21 mouse cellular contexts compared by ENCODE assay signal in genomic region chr2:178546888-178547287, GRCm38 (mm10).
DNase-seq lines count a peak whose midpoint lies in the region; ATAC-seq and TF ChIP-seq lines count a peak whose summit lies in the region.
"Had no signal": no experiment of that assay in that cellular context is flagged by ENCODE, and none has a peak within 500 bp of the region (broad histone marks: within the 10 kb centered on the region; RNA-seq: fewer than 3 reads in every experiment).

No protein-coding gene starts in this region.

- TF ChIP-seq CTCF in CH12.LX (conservative IDR thresholded peaks at IDR 0.05 in 1 of 2, IDR thresholded peaks at IDR 0.05 in 1 of 2; ENCODE audit: low read depth in 2 of 2, low read length in 2 of 2), result no peak

- no peak overlapping the region for H3K9ac ChIP-seq in limb, embryonic 11.5 days (ENCODE audit: low read length)
- no peak overlapping the region for H3K9ac ChIP-seq in CH12.LX (ENCODE audit: insufficient read depth, low read depth)
- H3K9ac ChIP-seq in limb, embryonic 13.5 days, result no peak overlapping the region
- H3K9ac ChIP-seq: forebrain, embryonic 13.5 days; lung, embryonic 14.5 days; neural tube, embryonic 12.5 days had no signal

- peak; percentile 84 for TF ChIP-seq EP300 in CH12.LX (IDR thresholded peaks at IDR 0.05; ENCODE audit: low read length)

- no peak for TF ChIP-seq POLR2A in CH12.LX (IDR thresholded peaks at IDR 0.05; ENCODE audit: low read depth, low read length)

- peaks cover 5% of the 10 kb centered on the region; the same call in 1 of the 2 replicates for H3K4me1 ChIP-seq in limb, embryonic 11.5 days (ENCODE audit: control insufficient read depth, insufficient read depth, low read length)
- peaks cover 41% of the 10 kb centered on the region for H3K4me1 ChIP-seq in limb, embryonic 10.5 days
- H3K4me1 ChIP-seq in CH12.LX (ENCODE audit: control insufficient read depth in 1 of 2, insufficient read depth in 2 of 2), result peaks cover 14 to 45% of the 10 kb centered on the region in 2 experiments
- H3K4me1 ChIP-seq in limb, embryonic 13.5 days, result peaks cover 26% of the 10 kb centered on the region
- H3K4me1 ChIP-seq: neural tube, embryonic 12.5 days had no signal

- DNase-seq in limb, embryonic 11.5 days (ENCODE audit: low spot score), result peak; percentile 49
- DNase-seq in limb, embryonic 10.5 days (ENCODE audit: low spot score), result no peak
- peak; percentile 58 for DNase-seq in CH12.LX (ENCODE audit: extremely low read depth)
- DNase-seq in thymus, postnatal 0 days (ENCODE audit: low spot score), result peak; percentile 38
- DNase-seq in kidney, postnatal 36 days, result no peak
- DNase-seq in retina, postnatal 1 day, result no peak
- DNase-seq in kidney, adult 11 months, result no peak
- DNase-seq: adrenal gland, postnatal 10 days; cerebellum, adult 2 months; gastrocnemius, postnatal 25 days; heart, postnatal 10 days; kidney, postnatal 10 days; layer of hippocampus, adult 9-11 months; liver; lung, embryonic 14.5 days; right cerebral cortex, postnatal 25 days had no signal

- in situ Hi-C loops in CH12.LX (cut with MboI; ENCODE audit: low pct_ligation_motif_present, low pct_unique_long_range_greater_than_20kb, low sequenced_read_pairs), result no loop called here

- 58% methylated on average over 3 of the region's 3 CpGs for WGBS in limb, embryonic 11.5 days
- 68% methylated on average over 3 of the region's 3 CpGs for WGBS in limb, embryonic 10.5 days
- 38% methylated on average over 3 of the region's 3 CpGs for WGBS in limb, embryonic 13.5 days

- no peaks in the 10 kb centered on the region for H3K36me3 ChIP-seq in limb, embryonic 11.5 days (ENCODE audit: control insufficient read depth, insufficient read depth, low read length)
- no peaks in the 10 kb centered on the region for H3K36me3 ChIP-seq in limb, embryonic 10.5 days
- no peaks in the 10 kb centered on the region for H3K36me3 ChIP-seq in CH12.LX (replicated peaks in 1 of 2; ENCODE audit: control insufficient read depth in 1 of 2, insufficient read depth in 1 of 2, low read length in 1 of 2)
- no peaks in the 10 kb centered on the region for H3K36me3 ChIP-seq in limb, embryonic 13.5 days
- H3K36me3 ChIP-seq: neural tube, embryonic 12.5 days had no signal

- H3K79me2 ChIP-seq in CH12.LX (replicated peaks; ENCODE audit: control insufficient read depth, extremely low read depth, insufficient read depth, poor library complexity, severe bottlenecking), result no peaks in the 10 kb centered on the region

- no peak overlapping the region for H3K4me3 ChIP-seq in limb, embryonic 11.5 days (ENCODE audit: low read depth, low read length)
- no peak overlapping the region for H3K4me3 ChIP-seq in limb, embryonic 10.5 days
- H3K4me3 ChIP-seq in CH12.LX (replicated peaks in 1 of 3; ENCODE audit: low read depth in 2 of 3, low read length in 2 of 3, poor library complexity in 1 of 3), result no peak overlapping the region
- no peak overlapping the region for H3K4me3 ChIP-seq in limb, embryonic 13.5 days
- H3K4me3 ChIP-seq: forebrain, embryonic 13.5 days; neural tube, embryonic 12.5 days had no signal

- no peak overlapping the region for H3K4me2 ChIP-seq in limb, embryonic 11.5 days (ENCODE audit: low read depth, severe bottlenecking)
- peak overlapping the region; percentile 7; the same call in 1 of the 2 replicates for H3K4me2 ChIP-seq in CH12.LX (ENCODE audit: insufficient read depth, low read depth, poor library complexity, severe bottlenecking)
- no peak overlapping the region for H3K4me2 ChIP-seq in limb, embryonic 13.5 days (replicated peaks)
- H3K4me2 ChIP-seq: forebrain, embryonic 13.5 days; lung, embryonic 14.5 days; neural tube, embryonic 12.5 days had no signal

- dilution Hi-C loops in CH12.LX (cut with MboI; ENCODE audit: extremely low pct_ligation_motif_present, extremely low pct_unique_long_range_greater_than_20kb, low sequenced_read_pairs), result no loop called here

- no peak for TF ChIP-seq RAD21 in CH12.LX (IDR thresholded peaks at IDR 0.05; ENCODE audit: low read depth, low read length)

- no peak overlapping the region for H3K27ac ChIP-seq in limb, embryonic 11.5 days (replicated peaks; ENCODE audit: low read depth, low read length)
- H3K27ac ChIP-seq in limb, embryonic 10.5 days, result no peak overlapping the region
- H3K27ac ChIP-seq in CH12.LX (ENCODE audit: insufficient read depth, low read depth), result peak overlapping the region; percentile 7; the same call in 1 of the 2 replicates
- 0 out of 2 replicates have a peak overlapping the region, but pooled peaks have one; percentile 55 for H3K27ac ChIP-seq in limb, embryonic 13.5 days
- H3K27ac ChIP-seq: forebrain, embryonic 13.5 days; neural tube, embryonic 12.5 days had no signal

- ATAC-seq in limb, embryonic 11.5 days (ENCODE audit: insufficient number of reproducible peaks, low FRiP score, low TSS enrichment, low read depth), result no peak
- no peak for ATAC-seq in limb, embryonic 13.5 days (ENCODE audit: low FRiP score, low read depth)
- ATAC-seq: forebrain, embryonic 13.5 days; hindbrain, embryonic 16.5 days; intestine, postnatal 0 days had no signal

- no peaks in the 10 kb centered on the region for H3K9me3 ChIP-seq in limb, embryonic 11.5 days (ENCODE audit: control insufficient read depth, low read length)
- H3K9me3 ChIP-seq in limb, embryonic 10.5 days (replicated peaks), result no peaks in the 10 kb centered on the region
- H3K9me3 ChIP-seq in CH12.LX (replicated peaks; ENCODE audit: low read length), result no peaks in the 10 kb centered on the region
- H3K9me3 ChIP-seq in limb, embryonic 13.5 days, result no peaks in the 10 kb centered on the region
- H3K9me3 ChIP-seq: forebrain, embryonic 13.5 days; neural tube, embryonic 12.5 days had no signal

- H3K27me3 ChIP-seq in limb, embryonic 11.5 days (ENCODE audit: control insufficient read depth, insufficient read depth, low read length), result no peaks in the 10 kb centered on the region
- H3K27me3 ChIP-seq in limb, embryonic 10.5 days (ENCODE audit: low read depth, poor library complexity, severe bottlenecking), result no peaks in the 10 kb centered on the region
- H3K27me3 ChIP-seq in CH12.LX (replicated peaks), result no peaks in the 10 kb centered on the region
- H3K27me3 ChIP-seq in limb, embryonic 13.5 days, result peaks cover 36% of the 10 kb centered on the region
- H3K27me3 ChIP-seq: forebrain, embryonic 13.5 days; neural tube, embryonic 12.5 days had no signal

TF ChIP-seq in CH12.LX, 34 proteins besides CTCF, POLR2A, EP300 and RAD21:
- TF ChIP-seq TCF12 (IDR thresholded peaks at IDR 0.05; ENCODE audit: low read depth, low read length) (peak; percentile 89), BHLHE40 (IDR thresholded peaks at IDR 0.05; ENCODE audit: low read depth, low read length) (peak; percentile 55; the same call in 1 of the 2 replicates), CHD2 (IDR thresholded peaks at IDR 0.05; ENCODE audit: low read length) (no peak), MAFK (IDR thresholded peaks at IDR 0.05; ENCODE audit: insufficient replicate concordance, low read length) (no peak), GABPA (IDR thresholded peaks at IDR 0.05; ENCODE audit: insufficient replicate concordance, low read depth, low read length) (no peak), ETS1 (conservative IDR thresholded peaks at IDR 0.05; ENCODE audit: low read depth, low read length) (peak; percentile 78), ELF1 (IDR thresholded peaks at IDR 0.05; ENCODE audit: low read depth, low read length) (peak; percentile 63)

Comparison
In these comparisons a context has a peak if more than half of its experiments do, and no peak if none do; other contexts are left out.
1. DNase-seq: peak in limb, embryonic 11.5 days (single experiment), CH12.LX (single experiment) and thymus, postnatal 0 days (single experiment); none in limb, embryonic 10.5 days (single experiment), kidney, postnatal 36 days (0 of 2), retina, postnatal 1 day (single experiment) and kidney, adult 11 months (single experiment).
2. H3K27ac ChIP-seq: peak in CH12.LX (single experiment) and limb, embryonic 13.5 days (single experiment); none in limb, embryonic 11.5 days (single experiment) and limb, embryonic 10.5 days (single experiment).